Mouse (Mus musculus) spleen, adult 2 months (tissue): ENCODE measurements around the gene Wwox.

Experiments
- CTCF ChIP-seq: fragments of 200-500 bp; IDR thresholded peaks from 2 replicates; pipeline ENCODE4 v1.5.1; 2011; ENCODE audit warnings: mild to moderate bottlenecking, inconsistent platforms; ENCODE audit not compliant: insufficient read depth, insufficient read length, insufficient replicate concordance; ENCODE audit errors: extremely low read depth
- POLR2A ChIP-seq: fragments of 200-500 bp; IDR thresholded peaks from 2 replicates; pipeline ENCODE4 v1.6.1; 2011; ENCODE audit warnings: low read depth, low read length, inconsistent platforms

GRCm38 (mm10) chr8:115255550-115255949 is 816.1 kb downstream of the Wwox start:
- TF ChIP-seq CTCF, result no peak
- no peak for TF ChIP-seq POLR2A
